Mouse (Mus musculus): ENCODE results near the gene Mdm1. TPM values are rescaled to one million over a fixed set of nuclear protein-coding genes. Genes with fewer than 3 reads are reported as not detected.

Mdm1 gene
- polyA plus RNA-seq (2015; fragmentation: Nextera tagmentation; extraction: Ambion mirVana) = 5.9 and 6.0 TPM in 2 replicates

DNA sequence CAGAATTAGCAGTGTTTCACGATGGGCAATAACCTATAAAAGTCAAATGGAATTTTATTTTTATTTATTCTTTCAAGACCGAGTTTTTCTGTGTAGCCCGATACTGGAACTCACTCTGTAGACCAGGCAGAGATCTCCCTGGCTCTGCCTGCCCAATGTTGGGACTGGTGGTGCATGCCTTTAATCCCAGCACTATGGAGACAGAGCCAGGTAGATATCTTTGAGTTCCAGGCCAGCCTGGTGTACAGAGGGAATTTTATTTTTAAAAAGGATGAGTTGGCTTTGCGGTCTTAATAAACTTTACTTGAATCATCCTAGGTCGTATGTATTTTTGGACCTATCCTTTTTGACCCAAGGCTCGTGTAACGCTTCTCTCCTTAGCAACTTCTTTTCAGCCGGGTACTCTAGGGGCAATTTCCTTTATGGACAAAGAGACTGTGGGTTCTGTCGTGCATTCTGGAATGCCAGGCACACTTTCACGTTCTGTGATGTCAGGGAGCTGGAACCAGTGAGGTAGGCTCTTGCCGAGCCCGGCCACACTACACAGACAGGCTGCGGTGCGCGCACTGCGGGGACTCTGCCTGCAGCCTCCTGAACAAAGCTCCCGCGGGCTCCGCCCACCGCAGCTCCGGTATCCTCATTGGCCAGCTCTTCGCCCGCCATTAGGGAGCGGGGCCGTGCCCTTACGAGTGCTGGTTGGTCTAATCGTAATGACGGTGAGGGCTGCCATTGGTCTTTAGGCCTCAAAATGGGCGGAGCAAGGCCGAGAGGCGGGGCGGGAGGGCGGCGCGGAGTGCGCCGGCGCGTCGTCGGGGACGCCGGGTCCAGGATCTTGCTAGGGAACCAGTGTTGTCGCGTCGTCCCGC is at the start of gene Mdm1:
Gene Mdm1, plus strand, starts transcription at position 794 of the 866 bp plus-strand sequence.
- Histone ChIP-seq H3K4me3 (ENCODE audit: low read depth, low read length) (peak within 1 kb of the TSS; percentile 80), H3K27me3 (ENCODE audit: control insufficient read depth, insufficient read depth, low read depth, low read length) (no peaks in the 10 kb centered on the region), H3K9me3 (replicated peaks; ENCODE audit: control insufficient read depth, low read length) (no peaks in the 10 kb centered on the region), H3K36me3 (ENCODE audit: control insufficient read depth, insufficient read depth) (no peaks in the 10 kb centered on the region), H3K9ac (ENCODE audit: low read depth, low read length) (peak within 1 kb of the TSS; percentile 81), H3K4me2 (ENCODE audit: low read depth, low read length) (peak within 1 kb of the TSS; percentile 94), H3K4me1 (ENCODE audit: control insufficient read depth, low read depth, low read length) (peaks cover 5% of the 10 kb centered on the region), H3K27ac (ENCODE audit: low read length) (no peak within 1 kb of the TSS)
- WGBS (ENCODE audit: insufficient replicate concordance) = 4% methylated on average over 46 of the region's 47 CpGs
- peak; percentile 99 for ATAC-seq (ENCODE audit: low read depth)

GRCm38 (mm10) chr10:118092745-118093144 is 48.9 kb upstream of the Mdm1 start:
- Histone ChIP-seq H3K36me3 (ENCODE audit: control insufficient read depth, insufficient read depth) (no peaks in the 10 kb centered on the region), H3K9me3 (replicated peaks; ENCODE audit: control insufficient read depth, low read length) (no peaks in the 10 kb centered on the region), H3K9ac (ENCODE audit: low read depth, low read length) (no peak overlapping the region), H3K4me2 (ENCODE audit: low read depth, low read length) (no peak overlapping the region), H3K27ac (ENCODE audit: low read length) (no peak overlapping the region), H3K27me3 (ENCODE audit: control insufficient read depth, insufficient read depth, low read depth, low read length) (no peaks in the 10 kb centered on the region), H3K4me3 (ENCODE audit: low read depth, low read length) (no peak overlapping the region), H3K4me1 (ENCODE audit: control insufficient read depth, low read depth, low read length) (no peaks in the 10 kb centered on the region)
- no peak for ATAC-seq (ENCODE audit: low read depth)
- WGBS (ENCODE audit: insufficient replicate concordance) = 79% methylated on average over 6 of the region's 6 CpGs

DNA sequence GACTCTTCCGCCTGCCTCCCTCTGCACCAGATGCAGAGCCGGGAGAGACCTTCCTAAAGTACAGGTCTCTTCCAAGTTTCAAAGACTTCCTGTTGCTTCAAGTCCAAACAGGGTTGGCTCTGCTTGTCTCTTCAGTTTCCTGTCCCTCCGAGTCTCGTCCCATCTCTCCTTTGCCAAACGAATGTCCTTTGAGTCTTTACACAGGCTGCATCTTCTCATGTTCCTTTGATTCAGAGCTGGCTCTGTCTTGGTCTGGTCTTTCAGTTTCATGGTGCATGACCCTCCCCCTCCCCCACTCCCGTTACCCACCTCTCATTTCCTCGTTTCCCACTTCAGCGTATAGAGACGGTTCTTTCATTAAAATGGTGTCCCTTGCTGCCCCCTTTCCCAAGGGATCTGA is 47.9 kb upstream of the Mdm1 start:
- H3K4me2 ChIP-seq (ENCODE audit: low read depth, low read length) = no peak overlapping the region
- H3K27ac ChIP-seq (ENCODE audit: low read length) = no peak overlapping the region
- no peaks in the 10 kb centered on the region for H3K9me3 ChIP-seq (replicated peaks; ENCODE audit: control insufficient read depth, low read length)
- 45% methylated on average over 9 of the region's 9 CpGs for WGBS (ENCODE audit: insufficient replicate concordance)
- ATAC-seq (ENCODE audit: low read depth) = no peak
- no peaks in the 10 kb centered on the region for H3K27me3 ChIP-seq (ENCODE audit: control insufficient read depth, insufficient read depth, low read depth, low read length)
- H3K4me3 ChIP-seq (ENCODE audit: low read depth, low read length) = no peak overlapping the region
- H3K36me3 ChIP-seq (ENCODE audit: control insufficient read depth, insufficient read depth) = no peaks in the 10 kb centered on the region
- H3K9ac ChIP-seq (ENCODE audit: low read depth, low read length) = no peak overlapping the region
- no peaks in the 10 kb centered on the region for H3K4me1 ChIP-seq (ENCODE audit: control insufficient read depth, low read depth, low read length)

DNA sequence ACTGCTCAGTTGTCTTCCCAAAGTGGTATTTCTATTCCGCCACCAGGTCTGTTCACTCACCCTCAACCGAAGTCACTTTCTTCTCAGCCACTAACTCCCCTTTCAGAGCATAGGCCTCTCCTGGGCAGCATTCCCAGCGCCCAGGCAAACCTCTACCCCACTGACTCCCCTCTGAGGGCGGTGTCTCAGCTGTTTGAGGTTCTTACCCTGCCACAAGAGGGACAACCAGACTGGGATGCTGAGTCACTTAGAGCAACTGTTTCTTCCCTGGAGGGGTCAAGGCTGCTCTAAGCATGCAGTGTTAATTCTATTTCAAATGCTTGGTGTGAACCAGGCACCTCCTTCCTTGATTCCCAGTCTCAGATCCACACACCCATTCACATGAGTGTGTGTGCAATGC is 46.8 kb upstream of the Mdm1 start:
- H3K36me3 ChIP-seq (ENCODE audit: control insufficient read depth, insufficient read depth) = no peaks in the 10 kb centered on the region
- WGBS (ENCODE audit: insufficient replicate concordance) = 66% methylated on average over 4 of the region's 4 CpGs
- no peak for ATAC-seq (ENCODE audit: low read depth)

DNA sequence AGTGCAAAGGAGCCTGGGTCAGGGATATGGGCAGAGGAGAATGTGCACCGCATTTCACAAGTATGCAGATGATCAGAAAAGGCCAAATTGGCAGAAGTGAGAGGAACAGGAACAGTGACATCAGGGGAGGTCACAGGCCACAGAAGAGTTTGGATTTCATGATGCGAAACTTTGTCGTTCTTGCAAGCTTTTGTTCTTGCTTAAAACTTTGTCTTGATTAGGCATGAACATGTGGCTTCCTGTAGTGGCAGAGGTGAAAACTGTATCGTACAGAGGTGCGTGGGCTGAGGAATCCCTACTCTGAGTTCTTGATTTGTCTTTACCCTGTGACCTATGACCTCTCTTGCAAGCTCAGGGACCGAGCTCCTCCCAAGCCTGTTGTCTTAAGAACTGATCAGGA is 45.4 kb upstream of the Mdm1 start:
- no peaks in the 10 kb centered on the region for H3K9me3 ChIP-seq (replicated peaks; ENCODE audit: control insufficient read depth, low read length)
- H3K27me3 ChIP-seq (ENCODE audit: control insufficient read depth, insufficient read depth, low read depth, low read length) = no peaks in the 10 kb centered on the region
- no peak overlapping the region for H3K4me3 ChIP-seq (ENCODE audit: low read depth, low read length)
- no peaks in the 10 kb centered on the region for H3K4me1 ChIP-seq (ENCODE audit: control insufficient read depth, low read depth, low read length)
- no peak overlapping the region for H3K27ac ChIP-seq (ENCODE audit: low read length)
- H3K36me3 ChIP-seq (ENCODE audit: control insufficient read depth, insufficient read depth) = no peaks in the 10 kb centered on the region
- no peak overlapping the region for H3K4me2 ChIP-seq (ENCODE audit: low read depth, low read length)
- no peak overlapping the region for H3K9ac ChIP-seq (ENCODE audit: low read depth, low read length)
- no peak for ATAC-seq (ENCODE audit: low read depth)
- 68% methylated on average over 6 of the region's 6 CpGs for WGBS (ENCODE audit: insufficient replicate concordance)

More for the DNA sequence above, 46.8 kb upstream of the Mdm1 start:
- H3K9me3 ChIP-seq (replicated peaks; ENCODE audit: control insufficient read depth, low read length) = no peaks in the 10 kb centered on the region
- no peak overlapping the region for H3K27ac ChIP-seq (ENCODE audit: low read length)
- no peaks in the 10 kb centered on the region for H3K4me1 ChIP-seq (ENCODE audit: control insufficient read depth, low read depth, low read length)
- H3K4me2 ChIP-seq (ENCODE audit: low read depth, low read length) = no peak overlapping the region
- H3K9ac ChIP-seq (ENCODE audit: low read depth, low read length) = no peak overlapping the region
- no peaks in the 10 kb centered on the region for H3K27me3 ChIP-seq (ENCODE audit: control insufficient read depth, insufficient read depth, low read depth, low read length)
- no peak overlapping the region for H3K4me3 ChIP-seq (ENCODE audit: low read depth, low read length)

DNA sequence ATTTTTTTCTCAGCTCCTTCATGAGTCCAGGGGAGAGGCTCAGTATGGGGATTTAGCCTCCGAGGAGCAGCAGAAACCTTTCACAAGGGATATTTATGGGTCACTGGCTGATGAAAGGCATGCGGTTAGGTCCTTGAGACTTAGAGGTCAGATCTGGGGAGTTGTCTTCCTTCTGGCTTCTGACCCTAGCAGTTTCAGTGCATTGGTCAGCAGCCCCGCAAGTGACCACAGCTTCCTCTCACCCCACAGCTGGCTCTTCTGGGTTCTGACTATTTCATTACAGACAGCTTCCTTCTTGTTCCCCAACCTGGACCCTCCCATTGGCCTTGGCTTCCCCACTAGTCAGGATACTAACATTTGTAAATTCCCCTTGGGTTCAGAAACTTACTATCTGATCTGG is 43.7 kb upstream of the Mdm1 start:
- H3K9ac ChIP-seq (ENCODE audit: low read depth, low read length) = no peak overlapping the region
- no peak overlapping the region for H3K4me3 ChIP-seq (ENCODE audit: low read depth, low read length)
- H3K4me1 ChIP-seq (ENCODE audit: control insufficient read depth, low read depth, low read length) = no peaks in the 10 kb centered on the region
- 41% methylated on average over 3 of the region's 3 CpGs for WGBS (ENCODE audit: insufficient replicate concordance)
- no peaks in the 10 kb centered on the region for H3K27me3 ChIP-seq (ENCODE audit: control insufficient read depth, insufficient read depth, low read depth, low read length)
- H3K9me3 ChIP-seq (replicated peaks; ENCODE audit: control insufficient read depth, low read length) = no peaks in the 10 kb centered on the region
- ATAC-seq (ENCODE audit: low read depth) = peak; percentile 35; the same call in 1 of the 2 replicates
- no peak overlapping the region; the same call in 1 of the 2 replicates for H3K27ac ChIP-seq (ENCODE audit: low read length)
- H3K36me3 ChIP-seq (ENCODE audit: control insufficient read depth, insufficient read depth) = no peaks in the 10 kb centered on the region
- H3K4me2 ChIP-seq (ENCODE audit: low read depth, low read length) = no peak overlapping the region

GRCm38 (mm10) chr10:118100570-118100969 is 41.0 kb upstream of the Mdm1 start:
- Histone ChIP-seq H3K4me3 (ENCODE audit: low read depth, low read length) (no peak overlapping the region), H3K9me3 (replicated peaks; ENCODE audit: control insufficient read depth, low read length) (no peaks in the 10 kb centered on the region), H3K27ac (ENCODE audit: low read length) (no peak overlapping the region), H3K4me2 (ENCODE audit: low read depth, low read length) (no peak overlapping the region), H3K4me1 (ENCODE audit: control insufficient read depth, low read depth, low read length) (peaks cover 3% of the 10 kb centered on the region; the same call in 1 of the 2 replicates), H3K27me3 (ENCODE audit: control insufficient read depth, insufficient read depth, low read depth, low read length) (no peaks in the 10 kb centered on the region), H3K9ac (ENCODE audit: low read depth, low read length) (no peak overlapping the region), H3K36me3 (ENCODE audit: control insufficient read depth, insufficient read depth) (no peaks in the 10 kb centered on the region)
- ATAC-seq (ENCODE audit: low read depth) = no peak
- WGBS (ENCODE audit: insufficient replicate concordance) = 49% methylated on average over 5 of the region's 5 CpGs

GRCm38 (mm10) chr10:118101056-118101455 is 40.6 kb upstream of the Mdm1 start:
- no peaks in the 10 kb centered on the region for H3K9me3 ChIP-seq (replicated peaks; ENCODE audit: control insufficient read depth, low read length)
- no peak overlapping the region for H3K27ac ChIP-seq (ENCODE audit: low read length)
- 56% methylated on average over 2 of the region's 2 CpGs for WGBS (ENCODE audit: insufficient replicate concordance)
- no peaks in the 10 kb centered on the region for H3K36me3 ChIP-seq (ENCODE audit: control insufficient read depth, insufficient read depth)
- ATAC-seq (ENCODE audit: low read depth) = no peak
- no peak overlapping the region for H3K4me2 ChIP-seq (ENCODE audit: low read depth, low read length)
- no peaks in the 10 kb centered on the region for H3K27me3 ChIP-seq (ENCODE audit: control insufficient read depth, insufficient read depth, low read depth, low read length)
- H3K9ac ChIP-seq (ENCODE audit: low read depth, low read length) = no peak overlapping the region
- peaks cover 3% of the 10 kb centered on the region; the same call in 1 of the 2 replicates for H3K4me1 ChIP-seq (ENCODE audit: control insufficient read depth, low read depth, low read length)
- no peak overlapping the region for H3K4me3 ChIP-seq (ENCODE audit: low read depth, low read length)

GRCm38 (mm10) chr10:118103020-118103666 is 38.5 kb upstream of the Mdm1 start:
- Histone ChIP-seq H3K9me3 (replicated peaks; ENCODE audit: control insufficient read depth, low read length) (no peaks in the 10 kb centered on the region), H3K27ac (ENCODE audit: low read length) (no peak overlapping the region), H3K4me2 (ENCODE audit: low read depth, low read length) (peak overlapping the region; percentile 30), H3K27me3 (ENCODE audit: control insufficient read depth, insufficient read depth, low read depth, low read length) (no peaks in the 10 kb centered on the region), H3K9ac (ENCODE audit: low read depth, low read length) (no peak overlapping the region), H3K4me1 (ENCODE audit: control insufficient read depth, low read depth, low read length) (peaks cover 3% of the 10 kb centered on the region; the same call in 1 of the 2 replicates), H3K36me3 (ENCODE audit: control insufficient read depth, insufficient read depth) (no peaks in the 10 kb centered on the region), H3K4me3 (ENCODE audit: low read depth, low read length) (no peak overlapping the region)
- under 1% methylated on average over 20 of the region's 20 CpGs for WGBS (ENCODE audit: insufficient replicate concordance)
- ATAC-seq (ENCODE audit: low read depth) = peak; percentile 88
